In genomic region chr14:21567293-21567984, GRCm38 (mm10) we compare ENCODE assay signal across 12 mouse cellular contexts.
"Had no signal": no experiment of that assay in that cellular context is flagged by ENCODE, and none has a peak within 500 bp of the region (broad histone marks: within the 10 kb centered on the region; RNA-seq: fewer than 3 reads in every experiment).

No protein-coding gene starts in this region.

- H3K9ac ChIP-seq: limb, embryonic 12.5 days; liver, embryonic 15.5 days; midbrain, embryonic 15.5 days had no signal

- H3K36me3 ChIP-seq: liver, embryonic 15.5 days; midbrain, embryonic 15.5 days had no signal

- H3K9me3 ChIP-seq: limb, embryonic 12.5 days; liver, embryonic 15.5 days; midbrain, embryonic 15.5 days had no signal

- ATAC-seq: lung, postnatal 0 days; midbrain, embryonic 15.5 days had no signal

- DNase-seq: kidney, postnatal 10 days; kidney, postnatal 4 days; lung, adult 2 months; lung, postnatal 36 days; right cerebral cortex, postnatal 25 days; thymus, postnatal 36 days had no signal

- H3K4me3 ChIP-seq: layer of hippocampus, adult 2 months; limb, embryonic 12.5 days; liver, embryonic 15.5 days; midbrain, embryonic 15.5 days had no signal

- H3K4me2 ChIP-seq: limb, embryonic 12.5 days; liver, embryonic 11.5 days; liver, embryonic 15.5 days; midbrain, embryonic 15.5 days had no signal

- H3K27ac ChIP-seq: layer of hippocampus, adult 2 months; limb, embryonic 12.5 days; liver, embryonic 15.5 days had no signal

- H3K27me3 ChIP-seq: limb, embryonic 12.5 days; liver, embryonic 15.5 days; midbrain, embryonic 15.5 days had no signal
